Mouse (Mus musculus): ENCODE measurements at regions not wholly inside any gene's neighbourhood (a gene's known extent, or its start where the extent isn't known, plus 50 kb on each side); places are given as distances from the start of the nearest gene placed in this dataset. TPM values are rescaled to one million over a fixed set of nuclear protein-coding genes. Genes with fewer than 3 reads are reported as not detected.

- no peak for DNase-seq (ENCODE audit: low spot score)
These were observed 162.7 kb upstream of the Zpld1 start for GRCm38 (mm10) chr16:55460519-55460918.

DNA sequence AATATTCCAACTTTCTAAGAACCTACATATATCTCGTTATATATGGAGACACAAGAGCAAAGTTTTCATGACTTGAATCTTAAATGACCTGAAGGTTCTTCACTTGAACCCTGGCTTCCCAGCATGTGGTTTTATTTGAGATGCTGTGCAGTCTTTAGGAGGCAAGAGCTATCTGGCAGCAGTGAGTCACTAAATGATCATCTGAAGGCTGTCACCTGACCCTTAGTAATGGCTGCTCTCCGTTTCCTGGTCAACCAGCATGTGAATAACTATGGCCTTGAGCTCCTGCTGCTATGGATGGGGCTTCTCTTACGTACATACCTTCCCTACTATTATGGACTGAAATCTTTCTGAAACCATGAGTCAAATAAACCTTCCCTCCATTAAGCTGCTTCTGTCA is 149.8 kb upstream of the Zpld1 start:
- no peak for DNase-seq (ENCODE audit: low spot score)

- no peak for DNase-seq (ENCODE audit: low spot score)
These were observed 145.2 kb upstream of the Zpld1 start for GRCm38 (mm10) chr16:55442821-55443581.

DNA sequence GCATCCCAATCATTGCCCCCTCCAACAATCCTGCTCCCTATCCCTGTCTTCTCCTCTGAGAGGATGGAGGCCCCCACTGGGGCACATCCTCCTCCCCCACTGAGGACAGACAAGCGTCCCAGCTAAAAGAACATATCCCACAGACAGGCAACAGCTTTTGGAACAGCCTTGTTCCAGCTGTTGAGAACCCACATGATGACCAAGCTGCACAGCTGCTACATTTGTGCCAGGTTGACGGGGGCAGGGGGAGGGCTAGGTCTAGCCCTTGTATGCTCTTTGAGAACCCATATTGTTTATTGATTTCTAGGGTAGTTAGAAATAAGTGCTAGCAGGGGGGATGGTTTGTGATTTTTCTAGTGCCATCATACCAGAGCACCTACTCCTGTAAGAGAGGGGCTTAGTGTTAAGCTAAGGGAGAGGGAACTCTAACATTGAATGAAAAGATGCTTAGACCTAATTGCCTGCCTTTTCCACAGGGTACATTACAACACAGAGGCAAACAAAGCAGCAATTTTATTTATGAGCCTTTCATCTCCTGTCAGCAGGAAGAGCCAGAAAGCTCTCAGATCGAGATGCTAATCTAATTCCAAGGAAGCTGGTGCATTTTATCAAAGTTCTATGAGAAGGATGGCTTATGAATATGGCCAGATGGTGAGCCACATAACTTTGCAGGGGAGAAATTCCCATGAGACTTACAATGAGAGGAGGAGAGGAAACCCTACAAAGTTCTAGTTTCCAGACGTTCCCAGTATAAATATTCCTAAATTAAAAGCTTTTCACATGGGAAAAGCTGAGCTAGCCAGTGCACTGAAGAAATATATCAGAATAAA is 137.6 kb upstream of the Zpld1 start:
- no peak for DNase-seq (ENCODE audit: low spot score)

GRCm38 (mm10) chr16:55421569-55422342 is 124.0 kb upstream of the Zpld1 start:
- no peak for DNase-seq (ENCODE audit: low spot score)

DNA sequence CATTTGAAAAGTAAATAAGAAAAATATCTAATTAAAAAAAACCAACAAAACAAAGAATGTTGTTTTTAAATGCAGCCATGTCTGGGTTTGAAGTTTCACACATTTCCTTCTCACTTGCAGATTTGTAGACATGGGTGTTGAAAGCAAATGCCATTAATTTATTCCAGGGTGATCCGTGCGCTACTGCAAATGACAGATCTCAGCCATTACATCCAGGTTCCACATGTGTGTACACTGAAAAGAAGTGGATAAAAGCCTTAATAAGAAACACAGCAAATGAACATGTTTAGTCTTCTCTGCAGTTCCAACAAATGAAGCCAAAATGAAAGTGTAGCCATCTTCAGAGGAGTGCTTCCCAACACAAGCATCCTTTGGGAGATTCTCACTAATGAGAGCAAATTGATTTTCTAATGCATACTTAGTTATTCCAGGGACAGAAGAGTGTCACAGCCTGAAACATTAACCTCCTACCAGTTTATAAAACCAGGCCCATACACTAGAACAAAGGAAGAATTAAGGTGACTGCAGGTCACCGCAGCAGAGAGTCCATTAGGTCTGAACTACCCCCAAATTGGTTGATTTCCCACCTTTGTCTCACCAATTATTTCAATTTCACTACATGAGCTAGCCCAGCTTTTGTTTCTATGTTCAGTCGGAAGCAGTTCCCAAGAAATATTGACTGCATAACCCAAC is 123.2 kb upstream of the Zpld1 start:
- no peak for DNase-seq (ENCODE audit: low spot score)

DNA sequence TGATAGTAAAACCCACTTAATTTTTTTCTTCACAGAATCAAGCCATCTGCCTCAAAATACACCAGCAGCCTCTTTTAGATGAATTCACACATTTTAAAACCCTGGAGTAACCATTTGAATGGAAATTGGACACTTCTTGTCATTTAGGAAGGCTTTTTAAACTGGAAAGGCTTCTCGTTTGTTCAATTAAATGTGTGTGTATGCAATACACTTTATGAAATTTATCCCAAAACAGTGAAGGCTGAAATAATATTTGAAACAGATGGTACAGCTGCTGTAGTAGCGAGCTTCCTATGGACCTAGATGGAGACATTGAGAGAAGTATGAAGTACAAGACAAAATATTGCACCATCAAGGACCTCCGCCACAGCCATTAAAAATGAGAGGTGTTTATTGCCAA is 121.1 kb upstream of the Zpld1 start:
- no peak for DNase-seq (ENCODE audit: low spot score)

DNA sequence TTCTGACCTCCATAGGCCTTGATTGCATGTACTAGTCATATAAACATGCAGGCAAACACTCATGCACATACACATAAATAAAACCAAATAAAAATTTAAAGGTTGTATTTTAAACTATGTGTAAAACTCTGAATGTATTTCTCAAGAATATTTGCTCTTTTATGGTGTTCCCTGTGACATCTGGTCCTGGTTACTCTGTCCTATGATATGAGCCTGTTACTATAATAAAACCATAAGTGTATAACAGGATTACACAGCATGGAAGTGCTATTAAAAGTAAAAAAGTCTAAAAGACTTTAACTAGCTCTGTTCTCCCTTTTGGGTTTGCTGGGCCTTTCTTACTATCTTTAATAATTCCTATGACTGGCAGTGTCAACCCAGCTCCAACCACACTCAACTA is 103.0 kb upstream of the Zpld1 start:
- no peak for DNase-seq (ENCODE audit: low spot score)

- no peak for DNase-seq (ENCODE audit: low spot score)
These were observed 97.1 kb upstream of the Zpld1 start for GRCm38 (mm10) chr16:55394864-55395263.

DNA sequence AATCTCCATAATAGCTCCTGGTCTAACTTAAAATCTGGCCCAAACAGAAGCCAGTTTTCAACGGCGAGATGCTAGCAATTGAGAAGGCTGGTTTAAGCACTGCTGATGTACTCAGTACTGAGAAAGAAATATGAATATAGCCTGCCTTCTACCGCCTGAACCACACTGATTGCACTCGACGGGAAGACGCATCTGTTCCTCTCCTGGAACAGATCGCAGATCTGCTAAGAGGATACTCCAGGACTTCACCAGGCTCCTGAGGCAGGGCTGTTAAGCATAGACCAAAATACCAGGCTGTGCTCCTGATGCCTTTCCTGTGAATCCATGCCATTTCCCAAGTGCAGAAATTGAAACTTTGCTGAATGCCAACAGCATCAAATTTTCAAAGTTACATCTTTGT is 92.6 kb upstream of the Zpld1 start:
- DNase-seq (ENCODE audit: low spot score) = no peak

- no peak for DNase-seq (ENCODE audit: low spot score)
These were observed 82.2 kb upstream of the Zpld1 start for GRCm38 (mm10) chr16:55379996-55380395.

DNA sequence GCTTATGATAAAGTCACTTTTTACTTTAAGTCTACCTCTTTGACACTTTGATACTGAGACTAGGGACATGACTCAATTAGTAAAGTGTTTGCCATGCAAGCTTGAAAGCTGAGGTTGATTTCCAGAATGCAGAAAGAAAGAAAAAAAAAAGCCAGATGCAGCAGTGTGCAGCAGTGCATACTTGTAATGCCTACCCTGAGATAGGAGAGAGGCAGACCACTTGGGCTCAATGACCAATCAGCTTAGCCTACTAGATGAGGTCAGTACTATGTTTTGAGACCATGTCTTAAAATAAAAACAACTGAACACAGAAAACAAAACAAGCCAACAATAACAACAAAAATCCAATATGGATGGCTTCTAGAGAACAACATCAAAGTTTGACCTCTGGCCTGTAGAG is 81.4 kb upstream of the Zpld1 start:
- no peak for DNase-seq (ENCODE audit: low spot score)

GRCm38 (mm10) chr16:55378701-55379100 is 80.9 kb upstream of the Zpld1 start:
- no peak for DNase-seq (ENCODE audit: low spot score)

- no peak for DNase-seq (ENCODE audit: low spot score)
These were observed 78.1 kb upstream of the Zpld1 start for GRCm38 (mm10) chr16:55375922-55376321.

DNA sequence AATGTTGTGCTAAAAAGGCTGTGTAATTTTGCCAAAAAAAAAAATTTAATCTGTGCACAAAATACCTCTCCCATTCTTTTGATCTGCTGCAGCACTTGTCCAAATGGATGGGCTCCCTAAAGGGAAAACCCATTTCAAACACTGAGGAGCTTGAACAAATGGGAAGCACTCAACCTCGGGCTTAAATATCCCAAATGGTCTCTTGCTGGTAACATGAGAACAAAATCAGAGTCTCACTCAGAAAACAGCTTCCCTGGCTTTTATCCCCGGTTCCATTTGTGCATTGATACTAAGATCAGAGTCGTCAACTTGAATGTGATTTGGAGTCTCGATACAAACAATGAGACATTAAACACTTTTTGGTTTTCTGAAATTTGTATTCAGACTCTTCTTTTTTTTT is 59.9 kb upstream of the Zpld1 start:
- no peak for DNase-seq (ENCODE audit: low spot score)

DNA sequence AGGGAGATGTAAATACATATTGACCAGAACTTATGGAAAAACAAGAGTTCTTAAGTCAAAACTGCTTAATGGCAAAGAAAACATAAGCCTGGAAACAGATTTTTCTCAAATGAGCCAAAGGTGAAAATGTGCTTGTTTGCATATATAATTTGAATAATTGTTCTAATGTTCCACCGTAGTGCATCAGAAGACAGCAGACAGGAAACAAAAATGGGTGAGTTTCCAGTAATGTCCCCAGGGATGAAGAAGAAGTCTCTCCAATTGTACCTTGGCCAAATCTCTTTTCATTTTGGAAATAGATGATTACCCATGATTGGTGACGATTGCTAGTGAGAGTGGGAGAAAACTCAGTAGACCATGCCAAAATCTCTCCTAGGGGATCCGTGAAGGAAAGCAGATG is 58.3 kb upstream of the Zpld1 start:
- no peak for DNase-seq (ENCODE audit: low spot score)

Small RNA genes lying in the stretch of these regions (microRNA-seq; reads per million reads assigned to microRNA genes)
- gene Mir5118 = not detected
